Mouse (Mus musculus): Measurements from ENCODE around the gene Nck2. TPM values are rescaled to one million over a fixed set of nuclear protein-coding genes. Genes with fewer than 3 reads are reported as not detected.
"Not testable (repeated sequence)": the region's sequence is repeated elsewhere in the genome, so short reads cannot be mapped to it uniquely, and the experiment has no call there.

The Nck2 gene
- total RNA-seq, 2 experiments from 2014 or later, result 32.6 to 37.5 TPM

- intact Hi-C loops (cut with DNase I), result no loop called here
- DNase-seq (ENCODE audit: extremely low spot score in 1 of 2, low spot score in 2 of 2), result no peak
These were observed 98.0 kb downstream of the Nck2 start for GRCm38 (mm10) chr1:43542339-43542738.

- DNase-seq (ENCODE audit: extremely low spot score in 1 of 2, low spot score in 2 of 2), result no peak
- intact Hi-C loops (cut with DNase I), result no loop called here
These were observed 103.3 kb downstream of the Nck2 start for GRCm38 (mm10) chr1:43547644-43548043.

- intact Hi-C loops (cut with DNase I), result no loop called here
- no peak for DNase-seq (ENCODE audit: extremely low spot score in 1 of 2, low spot score in 2 of 2)
These were observed 104.4 kb downstream of the Nck2 start for GRCm38 (mm10) chr1:43548749-43549148.

GRCm38 (mm10) chr1:43550525-43550924 is 106.1 kb downstream of the Nck2 start:
- no peak for DNase-seq (ENCODE audit: extremely low spot score in 1 of 2, low spot score in 2 of 2)
- intact Hi-C loops (cut with DNase I), result no loop called here

- DNase-seq (ENCODE audit: extremely low spot score in 1 of 2, low spot score in 2 of 2); intact Hi-C loops (cut with DNase I): not testable (repeated sequence)
These were observed 109.8 kb downstream of the Nck2 start for GRCm38 (mm10) chr1:43553989-43554679.

- intact Hi-C loops (cut with DNase I), result no loop called here
- no peak for DNase-seq (ENCODE audit: extremely low spot score in 1 of 2, low spot score in 2 of 2)
These were observed 111.0 kb downstream of the Nck2 start for GRCm38 (mm10) chr1:43555222-43555974.

DNA sequence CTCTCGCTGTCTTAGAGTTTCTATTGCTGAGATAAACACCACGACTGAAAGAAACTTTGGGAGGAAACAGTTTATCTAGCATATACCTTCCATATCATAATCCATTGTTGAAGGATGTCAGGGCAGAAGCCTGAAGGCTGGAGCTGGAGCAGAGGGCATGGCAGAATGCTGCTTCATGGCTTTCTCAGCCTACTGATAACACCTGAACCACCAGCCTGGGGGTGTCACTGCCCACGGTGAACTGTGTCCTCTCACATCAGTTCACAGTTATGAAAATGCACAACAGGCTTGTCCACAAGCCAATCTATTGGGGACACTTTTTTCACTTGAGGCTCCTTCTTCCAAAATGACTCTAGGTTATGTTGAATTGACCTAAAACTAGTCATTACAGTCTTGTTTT is 114.0 kb downstream of the Nck2 start:
- intact Hi-C loops (cut with DNase I), result no loop called here

GRCm38 (mm10) chr1:43559043-43559692 is 114.8 kb downstream of the Nck2 start:
- intact Hi-C loops (cut with DNase I), result no loop called here
- no peak for DNase-seq (ENCODE audit: extremely low spot score in 1 of 2, low spot score in 2 of 2)

More for the DNA sequence above, 114.0 kb downstream of the Nck2 start:
- no peak for DNase-seq (ENCODE audit: extremely low spot score in 1 of 2, low spot score in 2 of 2)

DNA sequence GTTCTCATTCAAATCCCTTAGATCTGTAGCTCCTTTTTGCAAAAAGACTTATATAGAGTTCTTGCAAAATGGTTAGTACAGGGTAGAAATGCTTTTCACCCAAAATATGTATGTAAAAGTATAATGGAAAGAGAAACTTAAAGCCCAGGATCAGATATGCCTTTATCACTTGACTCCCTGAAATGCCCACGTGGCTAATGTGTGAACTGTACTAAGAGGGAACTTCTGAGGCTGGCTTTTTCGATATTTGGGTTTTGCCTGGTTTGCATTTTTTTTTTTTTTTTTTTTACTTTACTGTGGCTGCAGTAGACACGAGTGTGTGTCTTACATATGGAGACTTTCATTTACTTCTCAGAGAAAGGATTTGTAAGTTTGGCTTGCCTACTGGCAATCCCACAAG is 116.7 kb downstream of the Nck2 start:
- no peak for DNase-seq (ENCODE audit: extremely low spot score in 1 of 2, low spot score in 2 of 2)
- intact Hi-C loops (cut with DNase I), result no loop called here

GRCm38 (mm10) chr1:43562002-43562666 is 117.8 kb downstream of the Nck2 start:
- no peak for DNase-seq (ENCODE audit: extremely low spot score in 1 of 2, low spot score in 2 of 2)
- intact Hi-C loops (cut with DNase I), result no loop called here

GRCm38 (mm10) chr1:43565260-43565659 is 120.9 kb downstream of the Nck2 start:
- intact Hi-C loops (cut with DNase I), result no loop called here
- DNase-seq (ENCODE audit: extremely low spot score in 1 of 2, low spot score in 2 of 2), result no peak

DNA sequence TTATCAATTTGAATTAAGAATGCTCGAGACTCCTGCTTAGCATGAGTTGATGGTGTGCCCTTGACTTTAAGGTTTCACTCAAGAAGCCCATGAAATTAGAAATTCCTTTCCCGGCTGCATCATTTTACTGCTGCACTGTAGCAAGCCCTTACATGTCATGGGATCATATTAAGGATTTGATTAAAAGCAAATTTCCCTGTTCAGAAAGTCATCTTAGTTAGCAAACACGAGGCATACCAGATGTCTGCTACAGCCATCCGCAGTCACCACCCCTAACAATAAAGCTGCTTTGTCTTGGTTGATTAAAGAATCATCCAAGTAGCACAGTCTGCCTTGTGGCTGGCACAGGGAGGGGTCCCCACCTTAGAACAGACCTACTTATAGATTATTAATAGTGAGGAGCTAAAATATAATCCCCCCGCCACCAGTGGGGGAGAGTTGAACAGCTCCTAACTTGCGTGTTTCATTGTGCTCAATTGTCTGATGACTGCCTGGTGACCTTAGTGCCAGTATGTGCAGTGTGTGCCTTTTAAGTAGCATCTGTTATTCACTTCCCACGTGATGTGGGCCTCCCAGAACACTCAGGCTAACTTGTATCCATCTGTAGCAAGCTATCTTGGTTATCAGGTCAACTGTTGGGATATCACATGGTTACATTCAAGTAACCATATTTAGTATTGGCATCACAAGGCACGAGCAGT is 122.4 kb downstream of the Nck2 start:
- DNase-seq (ENCODE audit: extremely low spot score in 1 of 2, low spot score in 2 of 2), result no peak
- intact Hi-C loops (cut with DNase I), result no loop called here

DNA sequence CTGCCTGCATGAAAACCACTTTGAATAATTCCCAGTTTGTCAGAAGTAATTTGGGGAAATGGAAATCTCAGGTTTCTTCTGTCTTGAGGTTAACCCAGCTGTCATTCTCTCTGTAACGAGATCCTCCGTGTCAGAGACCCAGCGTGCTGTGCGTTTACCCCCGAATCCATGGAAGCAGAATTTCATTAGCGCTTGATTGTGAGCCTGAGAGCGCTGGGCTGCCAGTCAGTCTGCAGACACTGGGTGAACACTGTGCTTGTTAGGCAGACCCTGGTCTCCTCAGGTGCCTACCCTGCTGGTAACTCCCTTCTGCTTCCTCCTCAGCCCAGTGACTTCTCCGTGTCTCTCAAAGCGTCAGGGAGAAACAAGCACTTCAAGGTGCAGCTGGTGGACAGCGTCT is 124.4 kb downstream of the Nck2 start:
- no peak for DNase-seq (ENCODE audit: extremely low spot score in 1 of 2, low spot score in 2 of 2)
- intact Hi-C loops (cut with DNase I), result no loop called here

DNA sequence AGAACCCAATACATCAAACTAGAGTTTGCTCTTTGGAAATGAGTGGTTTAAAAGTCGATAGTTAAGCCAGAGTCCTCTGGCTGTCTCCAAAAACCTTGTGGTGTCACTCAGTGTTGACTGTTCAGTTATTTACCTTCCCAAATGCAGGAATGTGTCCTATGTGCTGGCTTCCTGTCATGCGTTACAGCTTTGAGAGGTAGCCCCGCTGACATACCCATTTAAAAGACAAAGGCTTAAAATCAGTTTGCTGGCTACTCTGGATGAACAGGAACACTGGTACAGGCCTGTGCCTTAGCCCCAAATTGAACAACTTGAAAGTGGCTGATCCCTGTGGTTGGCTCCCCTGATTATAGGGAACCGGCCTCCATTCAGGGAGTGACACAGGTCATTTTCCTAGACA is 126.7 kb downstream of the Nck2 start:
- intact Hi-C loops (cut with DNase I), result no loop called here
- no peak for DNase-seq (ENCODE audit: extremely low spot score in 1 of 2, low spot score in 2 of 2)

GRCm38 (mm10) chr1:43574793-43575304 is 130.5 kb downstream of the Nck2 start:
- no peak for DNase-seq (ENCODE audit: extremely low spot score in 1 of 2, low spot score in 2 of 2)
- intact Hi-C loops (cut with DNase I), result no loop called here

- intact Hi-C loops (cut with DNase I), result no loop called here
- no peak for DNase-seq (ENCODE audit: extremely low spot score in 1 of 2, low spot score in 2 of 2)
These were observed 133.0 kb downstream of the Nck2 start for GRCm38 (mm10) chr1:43577371-43577770.

DNA sequence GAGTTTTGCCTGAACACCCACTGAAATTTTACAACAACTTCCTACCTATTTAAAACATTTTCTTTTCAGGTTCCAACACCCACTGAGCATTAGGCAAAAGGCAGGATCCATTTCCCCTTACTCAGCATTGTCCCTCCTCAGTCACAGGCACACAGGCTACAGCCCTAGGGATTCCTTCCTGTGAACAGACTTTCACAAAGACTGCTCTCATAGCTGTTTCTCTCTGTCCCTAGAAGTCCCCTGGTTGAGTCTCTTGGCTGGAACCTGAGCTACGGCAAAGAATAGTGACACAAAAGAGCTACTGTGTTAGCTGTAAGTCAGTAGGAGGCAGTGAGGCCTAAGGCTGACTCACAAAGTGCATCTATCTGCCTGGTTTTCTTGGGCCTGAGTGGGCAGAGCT is 139.2 kb downstream of the Nck2 start:
- intact Hi-C loops (cut with DNase I), result no loop called here
- no peak for DNase-seq (ENCODE audit: extremely low spot score in 1 of 2, low spot score in 2 of 2)

GRCm38 (mm10) chr1:43589001-43589400 is 144.6 kb downstream of the Nck2 start:
- intact Hi-C loops (cut with DNase I), result no loop called here

DNA sequence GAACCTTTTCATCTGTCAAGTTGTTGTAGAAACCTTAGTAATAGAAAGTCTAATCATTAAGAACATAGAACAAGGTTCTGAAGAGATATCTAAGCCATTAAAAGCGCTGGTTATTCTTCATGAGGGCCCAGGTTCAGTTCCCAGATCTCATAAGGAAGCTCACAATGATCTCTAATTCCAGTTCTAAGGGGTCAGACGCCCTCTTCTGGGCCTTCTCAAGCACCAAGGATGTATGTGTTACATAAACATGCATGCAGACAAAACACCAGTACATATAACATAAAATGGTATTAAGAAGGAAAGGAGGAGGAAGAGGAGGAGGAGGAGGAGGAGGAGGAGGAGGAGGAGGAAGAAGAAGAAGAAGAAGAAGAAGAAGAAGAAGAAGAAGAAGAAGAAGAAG is 145.5 kb downstream of the Nck2 start:
- intact Hi-C loops (cut with DNase I), result loop anchor here (10.0 kb wide), 1 partner anchor 295 kb away; no protein-coding TSS in a partner anchor

More at GRCm38 (mm10) chr1:43589001-43589400, 144.6 kb downstream of the Nck2 start:
- DNase-seq (ENCODE audit: extremely low spot score in 1 of 2, low spot score in 2 of 2), result no peak

More for the DNA sequence above, 145.5 kb downstream of the Nck2 start:
- DNase-seq (ENCODE audit: extremely low spot score in 1 of 2, low spot score in 2 of 2), result no peak

All from left cerebral cortex, postnatal 10 days (tissue).